Mouse (Mus musculus) E14TG2a.4 (cell line): ENCODE measurements at regions not wholly inside any gene's neighbourhood (a gene's known extent, or its start where the extent isn't known, plus 50 kb on each side); places are given as distances from the start of the nearest gene placed in this dataset.

ENCODE experiments used
- CTCF ChIP-seq: conservative IDR thresholded peaks from 2 replicates; pipeline ENCODE4 v1.5.1; 2014; ENCODE audit warnings: low read length
- NANOG ChIP-seq: IDR thresholded peaks from 2 replicates; pipeline ENCODE4 v1.6.1; 2014; ENCODE audit warnings: borderline replicate concordance, low read length, mixed read lengths
- POU5F1 ChIP-seq: IDR thresholded peaks from 2 replicates; pipeline ENCODE4 v1.6.1; 2014; ENCODE audit warnings: low read length, borderline replicate concordance

DNA sequence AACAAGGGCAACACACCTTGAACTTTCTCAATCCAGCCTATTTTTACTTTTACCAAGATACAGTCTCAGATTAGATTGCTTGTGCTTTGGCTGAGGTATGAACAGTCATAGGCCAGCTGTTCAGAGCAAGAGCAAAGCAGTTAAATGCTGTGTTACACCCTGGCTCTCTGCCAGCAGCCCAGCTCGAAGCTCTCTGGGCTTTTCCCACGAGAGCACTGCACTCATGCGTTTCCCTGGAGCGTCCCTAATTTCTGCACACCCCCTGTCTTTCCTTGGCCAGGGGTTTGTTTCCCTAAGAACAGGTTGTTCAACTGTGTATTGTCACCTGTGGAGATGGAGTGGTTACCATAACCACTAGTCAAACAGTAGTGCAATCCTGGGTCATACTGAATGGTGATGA, 493.6 kb downstream of the Grin2a start:
- TF ChIP-seq CTCF (no peak), POU5F1 (no peak), NANOG (no peak)
